Mouse (Mus musculus): ENCODE data around the gene Ptprd. TPM values are rescaled to one million over a fixed set of nuclear protein-coding genes. Genes with fewer than 3 reads are reported as not detected.

The Ptprd gene
- polyA plus RNA-seq, 1 experiment from 2014 or later = 5.6 TPM

GRCm38 (mm10) chr4:77537843-77538242 is 673.9 kb downstream of the Ptprd start:
- Histone ChIP-seq H3K4me2 (replicated peaks; ENCODE audit: low read depth) (no peak overlapping the region), H3K9ac (ENCODE audit: low read length) (no peak overlapping the region), H3K9me3 (ENCODE audit: control insufficient read depth, low read length) (no peaks in the 10 kb centered on the region), H3K4me3 (ENCODE audit: low read depth, low read length) (no peak overlapping the region), H3K27me3 (ENCODE audit: control insufficient read depth, insufficient read depth, low read length) (no peaks in the 10 kb centered on the region), H3K4me1 (replicated peaks; ENCODE audit: control insufficient read depth, insufficient read depth) (no peaks in the 10 kb centered on the region), H3K27ac (replicated peaks) (no peak overlapping the region), H3K36me3 (ENCODE audit: control insufficient read depth, insufficient read depth, low read length) (no peaks in the 10 kb centered on the region)
- TF ChIP-seq CTCF (IDR thresholded peaks at IDR 0.05; ENCODE audit: low read depth) (no peak), EP300 (optimal IDR thresholded peaks at IDR 0.05) (no peak)
- no peak for ATAC-seq (ENCODE audit: low FRiP score, low TSS enrichment)
- 46% methylated on average over 4 of the region's 4 CpGs for WGBS
- DNase-seq (ENCODE audit: low spot score) = no peak

- H3K4me3 ChIP-seq (ENCODE audit: low read depth, low read length) = no peak overlapping the region
- ATAC-seq (ENCODE audit: low FRiP score, low TSS enrichment) (no peak), DNase-seq (ENCODE audit: low spot score) (no peak)
- no peak overlapping the region for H3K9ac ChIP-seq (ENCODE audit: low read length)
- H3K27me3 ChIP-seq (ENCODE audit: control insufficient read depth, insufficient read depth, low read length) = no peaks in the 10 kb centered on the region
- no peaks in the 10 kb centered on the region for H3K4me1 ChIP-seq (replicated peaks; ENCODE audit: control insufficient read depth, insufficient read depth)
- no peaks in the 10 kb centered on the region for H3K9me3 ChIP-seq (ENCODE audit: control insufficient read depth, low read length)
- no peak overlapping the region for H3K4me2 ChIP-seq (replicated peaks; ENCODE audit: low read depth)
- H3K27ac ChIP-seq (replicated peaks) = no peak overlapping the region
- H3K36me3 ChIP-seq (ENCODE audit: control insufficient read depth, insufficient read depth, low read length) = no peaks in the 10 kb centered on the region
- 62% methylated on average over 5 of the region's 5 CpGs for WGBS
- TF ChIP-seq CTCF (IDR thresholded peaks at IDR 0.05; ENCODE audit: low read depth) (no peak), EP300 (optimal IDR thresholded peaks at IDR 0.05) (no peak)
These were observed 674.4 kb downstream of the Ptprd start for GRCm38 (mm10) chr4:77537336-77537735.

GRCm38 (mm10) chr4:77535601-77536000 is 676.2 kb downstream of the Ptprd start:
- Histone ChIP-seq H3K4me2 (replicated peaks; ENCODE audit: low read depth) (no peak overlapping the region), H3K27ac (replicated peaks) (no peak overlapping the region), H3K27me3 (ENCODE audit: control insufficient read depth, insufficient read depth, low read length) (no peaks in the 10 kb centered on the region), H3K4me3 (ENCODE audit: low read depth, low read length) (no peak overlapping the region), H3K4me1 (replicated peaks; ENCODE audit: control insufficient read depth, insufficient read depth) (no peaks in the 10 kb centered on the region), H3K36me3 (ENCODE audit: control insufficient read depth, insufficient read depth, low read length) (no peaks in the 10 kb centered on the region), H3K9me3 (ENCODE audit: control insufficient read depth, low read length) (no peaks in the 10 kb centered on the region), H3K9ac (ENCODE audit: low read length) (no peak overlapping the region)
- WGBS = 65% methylated on average over 6 of the region's 6 CpGs
- ATAC-seq (ENCODE audit: low FRiP score, low TSS enrichment) (no peak), DNase-seq (ENCODE audit: low spot score) (no peak)
- no peak for TF ChIP-seq CTCF (IDR thresholded peaks at IDR 0.05; ENCODE audit: low read depth)
- TF ChIP-seq EP300 (optimal IDR thresholded peaks at IDR 0.05) = no peak

GRCm38 (mm10) chr4:77534553-77534952 is 677.2 kb downstream of the Ptprd start:
- no peak overlapping the region for H3K9ac ChIP-seq (ENCODE audit: low read length)
- no peak for ATAC-seq (ENCODE audit: low FRiP score, low TSS enrichment)
- no peaks in the 10 kb centered on the region for H3K27me3 ChIP-seq (ENCODE audit: control insufficient read depth, insufficient read depth, low read length)
- no peaks in the 10 kb centered on the region for H3K9me3 ChIP-seq (ENCODE audit: control insufficient read depth, low read length)
- no peak for TF ChIP-seq CTCF (IDR thresholded peaks at IDR 0.05; ENCODE audit: low read depth)
- TF ChIP-seq EP300 (optimal IDR thresholded peaks at IDR 0.05) = no peak
- no peaks in the 10 kb centered on the region for H3K36me3 ChIP-seq (ENCODE audit: control insufficient read depth, insufficient read depth, low read length)
- no peaks in the 10 kb centered on the region for H3K4me1 ChIP-seq (replicated peaks; ENCODE audit: control insufficient read depth, insufficient read depth)
- no peak overlapping the region for H3K27ac ChIP-seq (replicated peaks)
- H3K4me3 ChIP-seq (ENCODE audit: low read depth, low read length) = no peak overlapping the region
- no peak overlapping the region for H3K4me2 ChIP-seq (replicated peaks; ENCODE audit: low read depth)
- 82% methylated on average over 4 of the region's 4 CpGs for WGBS
- DNase-seq (ENCODE audit: low spot score) = no peak

- DNase-seq (ENCODE audit: low spot score) (peak; percentile 14), ATAC-seq (ENCODE audit: low FRiP score, low TSS enrichment) (no peak)
- Histone ChIP-seq H3K4me1 (replicated peaks; ENCODE audit: control insufficient read depth, insufficient read depth) (no peaks in the 10 kb centered on the region), H3K9me3 (ENCODE audit: control insufficient read depth, low read length) (no peaks in the 10 kb centered on the region), H3K27me3 (ENCODE audit: control insufficient read depth, insufficient read depth, low read length) (no peaks in the 10 kb centered on the region), H3K9ac (ENCODE audit: low read length) (no peak overlapping the region), H3K4me3 (ENCODE audit: low read depth, low read length) (no peak overlapping the region), H3K4me2 (replicated peaks; ENCODE audit: low read depth) (no peak overlapping the region), H3K36me3 (ENCODE audit: control insufficient read depth, insufficient read depth, low read length) (no peaks in the 10 kb centered on the region), H3K27ac (replicated peaks) (no peak overlapping the region)
- TF ChIP-seq EP300 (optimal IDR thresholded peaks at IDR 0.05) (no peak), CTCF (IDR thresholded peaks at IDR 0.05; ENCODE audit: low read depth) (peak; percentile 83)
- 35% methylated on average over 5 of the region's 5 CpGs for WGBS
These were observed 692.6 kb downstream of the Ptprd start for GRCm38 (mm10) chr4:77519166-77519565.

- H3K4me3 ChIP-seq (ENCODE audit: low read depth, low read length) = no peak overlapping the region
- H3K9me3 ChIP-seq (ENCODE audit: control insufficient read depth, low read length) = no peaks in the 10 kb centered on the region
- no peak for TF ChIP-seq EP300 (optimal IDR thresholded peaks at IDR 0.05)
- TF ChIP-seq CTCF (IDR thresholded peaks at IDR 0.05; ENCODE audit: low read depth) = no peak
- no peak overlapping the region for H3K9ac ChIP-seq (ENCODE audit: low read length)
- H3K4me2 ChIP-seq (replicated peaks; ENCODE audit: low read depth) = no peak overlapping the region
- no peaks in the 10 kb centered on the region for H3K36me3 ChIP-seq (ENCODE audit: control insufficient read depth, insufficient read depth, low read length)
- no peaks in the 10 kb centered on the region for H3K27me3 ChIP-seq (ENCODE audit: control insufficient read depth, insufficient read depth, low read length)
- H3K4me1 ChIP-seq (replicated peaks; ENCODE audit: control insufficient read depth, insufficient read depth) = no peaks in the 10 kb centered on the region
- ATAC-seq (ENCODE audit: low FRiP score, low TSS enrichment) (no peak), DNase-seq (ENCODE audit: low spot score) (no peak)
- H3K27ac ChIP-seq (replicated peaks) = no peak overlapping the region
- WGBS = 34% methylated on average over 5 of the region's 5 CpGs
These were observed 697.7 kb downstream of the Ptprd start for GRCm38 (mm10) chr4:77513914-77514628.

All from stomach, postnatal 0 days (tissue).